Mouse (Mus musculus): ENCODE data around the gene Alg12. TPM values are rescaled to one million over a fixed set of nuclear protein-coding genes. Genes with fewer than 3 reads are reported as not detected.
A peak's percentile ranks its signal among the peaks of the same experiment; 100 is the strongest.

Alg12 gene
- total RNA-seq (2021) = 10 to 100 TPM; 15.8 to 16.6 TPM
- long read RNA-seq, experiment 1, transcript Alg12-204 (10 exons, 2,130 nt) = major isoform, 7 of 11 reads
- long read RNA-seq, experiment 1, partial matches to known transcripts = 1 of 11 reads
- long read RNA-seq, experiment 1, other reads (novel, unspliced or antisense) = 2 of 11 reads
- long read RNA-seq, experiment 2, transcript Alg12-204 (10 exons, 2,130 nt) = major isoform, 12 of 21 reads
- long read RNA-seq, experiment 2, partial matches to known transcripts = 4 of 21 reads
- long read RNA-seq, experiment 2, other reads (novel, unspliced or antisense) = 5 of 21 reads

DNA sequence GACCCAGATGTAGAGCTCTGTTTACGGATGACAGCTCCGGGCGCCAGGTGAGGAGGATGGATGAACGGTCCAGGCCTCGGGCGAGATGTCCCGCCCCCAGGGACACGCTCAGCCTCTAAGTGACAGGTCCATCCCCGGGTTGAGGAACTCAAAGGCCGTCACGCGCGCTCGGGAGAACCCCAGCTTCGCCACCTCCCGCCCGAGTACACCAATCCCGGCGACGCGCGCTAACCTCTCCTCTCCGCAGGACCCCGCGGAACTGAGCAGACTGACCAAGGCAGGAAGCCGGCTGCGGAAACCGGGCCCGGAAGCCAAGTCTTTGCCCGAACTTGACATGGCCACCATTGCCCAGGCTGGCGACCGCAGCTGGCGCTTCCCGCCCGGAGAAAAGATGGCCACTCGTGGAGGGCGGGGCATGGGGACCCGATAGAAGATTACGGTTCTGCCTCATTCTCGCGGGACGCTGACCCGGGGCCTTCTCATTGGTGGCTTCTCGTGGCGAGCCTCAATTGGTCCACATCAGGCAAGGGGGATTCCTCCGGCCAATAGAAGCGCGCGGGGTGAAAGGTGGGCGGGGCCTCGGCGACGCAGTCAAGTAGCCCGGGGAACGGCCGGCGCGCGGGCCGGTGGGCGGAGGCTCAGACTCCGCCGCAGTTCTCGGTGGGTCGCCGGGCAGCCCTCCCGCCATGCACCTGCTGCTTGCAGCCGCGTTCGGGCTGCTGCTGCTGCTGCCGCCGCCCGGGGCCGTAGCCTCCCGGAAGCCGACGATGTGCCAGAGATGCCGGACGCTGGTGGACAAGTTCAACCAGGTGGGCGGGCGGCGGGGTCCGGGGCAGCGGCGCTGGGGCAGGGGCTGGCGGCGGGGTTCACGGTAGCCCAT is at the start of gene Alg12, which contains the start of gene Creld2:
Gene Alg12, minus strand, starts transcription at position 293 of the 880 bp plus-strand sequence.
Gene Creld2, plus strand, starts transcription at position 621 of the 880 bp plus-strand sequence.
- DNase-seq (ENCODE audit: low spot score in 2 of 2) = peak; percentile 94 to 99

- DNase-seq (ENCODE audit: low spot score in 2 of 2) = no peak
These were observed 49.1 kb upstream of the Alg12 start for GRCm38 (mm10) chr15:88868024-88868742.

GRCm38 (mm10) chr15:88867368-88868023 is 48.4 kb upstream of the Alg12 start:
- DNase-seq (ENCODE audit: low spot score in 2 of 2) = no peak

DNA sequence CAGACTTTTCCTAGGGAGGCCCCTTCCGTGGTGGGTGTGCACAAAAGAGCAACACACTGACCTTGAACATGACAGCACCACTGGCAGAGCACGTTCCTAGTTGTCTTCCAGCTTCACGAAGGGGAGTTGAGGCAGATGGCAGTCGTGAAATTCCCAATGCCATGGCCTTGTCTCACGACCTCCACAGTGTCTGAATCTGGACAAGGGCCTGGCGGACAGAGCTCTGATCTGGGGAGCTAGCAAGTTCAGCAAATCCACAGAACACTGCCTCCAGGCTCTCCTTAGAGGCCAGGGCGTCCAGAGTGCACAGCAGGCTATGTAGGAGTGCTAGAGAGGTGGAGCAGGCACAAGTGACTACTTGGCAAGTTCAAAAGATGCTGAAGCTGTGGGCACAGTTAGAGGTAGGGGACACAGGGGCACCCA is 47.8 kb upstream of the Alg12 start:
- no peak for DNase-seq (ENCODE audit: low spot score in 2 of 2)

DNA sequence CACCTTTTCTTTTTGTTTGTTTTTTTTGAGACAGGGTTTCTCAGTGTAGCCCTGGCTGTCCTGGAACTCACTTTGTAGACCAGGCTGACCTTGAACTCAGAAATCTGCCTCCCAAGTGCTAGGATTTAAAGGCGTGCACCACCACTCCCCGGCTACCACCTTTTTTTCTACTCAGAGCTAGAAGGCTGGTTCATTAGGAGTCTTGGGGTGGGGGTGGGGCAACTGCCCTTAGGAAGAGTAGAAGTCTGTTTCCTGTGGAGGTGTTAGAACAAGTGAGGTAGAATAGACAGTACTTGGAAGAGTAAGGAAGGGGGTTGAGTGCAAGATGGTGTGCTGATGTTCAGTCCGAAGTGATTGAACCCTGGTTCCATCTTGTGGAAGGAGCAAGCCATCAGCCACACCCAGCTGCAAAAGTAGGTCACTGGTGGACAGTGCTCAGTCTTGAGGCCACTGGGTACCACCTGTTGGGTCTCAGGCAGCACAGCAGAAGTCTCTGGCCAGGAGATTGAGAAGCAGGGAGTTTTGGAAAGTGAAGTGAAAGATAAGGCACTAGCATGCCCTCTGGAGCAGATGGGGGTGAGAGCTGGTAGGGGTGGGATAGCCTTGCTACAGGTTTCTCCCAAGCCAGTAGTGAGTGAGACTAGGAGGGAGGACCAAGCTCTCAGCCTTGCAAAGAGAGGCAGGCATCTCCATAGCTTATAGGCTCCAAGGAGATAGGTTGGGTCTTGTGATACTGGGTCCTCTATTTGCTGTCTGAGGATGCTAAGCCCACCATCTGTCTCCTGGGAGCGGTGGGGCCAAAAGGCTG is 47.0 kb upstream of the Alg12 start:
- DNase-seq (ENCODE audit: low spot score in 2 of 2) = no peak

GRCm38 (mm10) chr15:88865061-88865460 is 45.9 kb upstream of the Alg12 start:
- no peak for DNase-seq (ENCODE audit: low spot score in 2 of 2)

- no peak for DNase-seq (ENCODE audit: low spot score in 2 of 2)
These were observed 45.3 kb upstream of the Alg12 start for GRCm38 (mm10) chr15:88864270-88865030.

DNA sequence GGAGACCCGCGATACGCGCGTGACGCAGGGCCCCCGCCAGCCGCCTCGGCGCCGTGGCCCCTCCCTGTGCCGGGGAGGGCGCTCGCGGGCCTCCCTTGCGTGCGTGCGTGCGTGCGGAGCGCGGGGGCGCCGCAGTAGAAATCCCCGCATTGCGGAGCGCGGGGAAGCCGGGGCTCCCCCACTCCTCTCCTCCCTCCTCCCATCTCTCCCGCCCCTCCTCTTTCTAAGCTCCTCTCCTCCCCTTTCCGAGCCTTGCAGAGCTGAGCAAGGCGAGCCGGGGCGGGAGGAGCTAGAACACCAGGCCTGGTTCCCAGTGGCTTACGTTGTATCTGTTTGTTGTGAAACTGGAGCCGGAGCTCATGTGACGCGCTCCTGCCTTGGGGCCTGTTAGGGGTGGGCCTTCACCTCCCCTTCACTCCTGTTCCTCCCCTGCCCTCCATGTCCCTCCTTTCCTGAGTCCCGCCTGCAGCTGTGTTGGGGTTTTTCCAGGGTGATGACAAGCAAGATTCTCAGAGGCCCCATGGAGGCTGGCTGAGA is 44.6 kb upstream of the Alg12 start:
- DNase-seq (ENCODE audit: low spot score in 2 of 2) = peak; percentile 62 to 82

GRCm38 (mm10) chr15:88862881-88863694 is 44.0 kb upstream of the Alg12 start:
- peak in 1 of 2 experiments; percentile 30 for DNase-seq (ENCODE audit: low spot score in 2 of 2)

DNA sequence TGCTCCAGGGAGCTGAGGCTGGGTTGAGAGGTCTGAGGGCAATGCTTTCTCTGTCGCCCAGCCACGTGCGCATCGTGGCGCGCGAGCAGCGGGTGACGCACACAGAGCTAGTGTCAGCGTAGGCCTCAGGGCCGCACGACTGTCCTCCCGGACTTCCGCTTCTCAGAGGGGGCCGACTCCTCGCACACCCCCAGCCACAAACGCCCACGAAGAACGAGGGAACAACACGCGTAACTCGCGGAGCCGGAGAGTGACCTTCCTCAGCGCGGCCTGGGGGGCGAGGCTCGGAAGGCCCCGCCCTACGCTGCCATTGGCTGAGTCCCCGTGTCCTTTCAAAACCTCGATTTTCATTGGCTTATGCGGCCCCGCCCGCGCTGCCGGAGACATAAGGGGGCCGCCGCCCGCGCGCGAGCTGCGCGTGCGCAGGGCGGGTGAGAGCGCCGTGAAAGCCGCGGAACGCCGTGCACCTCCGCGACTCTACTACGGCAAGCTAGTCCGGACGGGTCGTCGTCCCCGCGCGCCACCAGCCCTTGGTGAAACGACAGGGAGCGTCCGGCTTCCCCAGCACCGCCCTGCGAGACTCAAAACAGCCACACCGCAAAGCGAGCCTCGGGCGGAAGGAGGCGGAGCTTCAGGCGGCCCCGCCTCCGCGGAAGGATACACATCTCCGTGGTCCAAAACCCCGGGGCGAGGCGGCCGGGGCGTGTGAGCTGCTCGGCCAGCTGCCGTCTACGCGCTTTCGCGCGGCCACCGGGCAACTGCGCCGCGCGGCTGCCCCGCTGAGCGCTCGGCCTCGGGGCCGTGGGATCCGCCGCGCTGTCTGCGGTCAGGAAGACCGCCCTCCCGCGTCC is 42.9 kb upstream of the Alg12 start, which contains the start of gene Pim3:
Gene Pim3, plus strand, starts transcription at position 415 of the 851 bp plus-strand sequence.
- DNase-seq (ENCODE audit: low spot score in 2 of 2) = peak; percentile 92 to 96

DNA sequence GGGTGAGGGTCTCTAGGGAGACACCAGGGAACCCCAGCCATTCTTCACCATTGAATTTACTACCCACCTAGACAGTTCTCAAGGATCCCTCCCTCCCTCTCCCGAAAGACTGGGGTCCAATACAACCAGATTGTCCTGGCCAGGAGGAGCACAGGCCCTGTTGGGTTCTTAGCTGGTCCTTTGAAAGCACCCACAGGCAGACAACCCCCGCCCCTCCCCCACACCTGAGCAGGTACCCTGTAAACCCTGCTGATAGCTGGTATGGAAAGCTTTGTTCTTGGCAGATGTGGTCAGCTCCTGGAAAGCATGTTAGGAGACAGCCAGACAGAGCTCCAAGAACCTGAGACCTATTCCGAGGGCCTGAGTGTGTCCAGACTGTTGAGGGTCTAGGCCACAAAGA is 41.7 kb upstream of the Alg12 start:
- no peak for DNase-seq (ENCODE audit: low spot score in 2 of 2)

GRCm38 (mm10) chr15:88859206-88859970 is 40.3 kb upstream of the Alg12 start:
- no peak for DNase-seq (ENCODE audit: low spot score in 2 of 2)

DNA sequence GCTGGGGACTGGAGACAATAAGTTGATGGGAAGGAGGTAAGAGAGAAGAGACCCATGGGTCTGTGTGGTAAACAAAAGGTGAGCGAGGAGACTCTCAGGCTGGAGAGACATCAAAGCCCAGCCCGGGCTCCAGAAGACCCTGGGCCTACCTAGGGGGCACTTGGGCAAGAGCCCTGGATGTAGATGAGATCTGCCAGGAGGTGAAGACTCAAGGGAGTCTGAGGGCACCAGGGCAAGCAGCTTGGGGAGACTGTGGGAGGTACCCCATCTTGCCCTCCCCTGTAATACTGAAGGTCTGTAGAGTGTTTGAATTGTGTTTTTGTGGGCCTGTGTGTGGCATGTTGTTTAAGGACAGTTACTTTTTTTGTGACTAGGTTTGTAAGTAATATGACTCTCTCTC is 39.6 kb upstream of the Alg12 start:
- DNase-seq (ENCODE audit: low spot score in 2 of 2) = no peak

DNA sequence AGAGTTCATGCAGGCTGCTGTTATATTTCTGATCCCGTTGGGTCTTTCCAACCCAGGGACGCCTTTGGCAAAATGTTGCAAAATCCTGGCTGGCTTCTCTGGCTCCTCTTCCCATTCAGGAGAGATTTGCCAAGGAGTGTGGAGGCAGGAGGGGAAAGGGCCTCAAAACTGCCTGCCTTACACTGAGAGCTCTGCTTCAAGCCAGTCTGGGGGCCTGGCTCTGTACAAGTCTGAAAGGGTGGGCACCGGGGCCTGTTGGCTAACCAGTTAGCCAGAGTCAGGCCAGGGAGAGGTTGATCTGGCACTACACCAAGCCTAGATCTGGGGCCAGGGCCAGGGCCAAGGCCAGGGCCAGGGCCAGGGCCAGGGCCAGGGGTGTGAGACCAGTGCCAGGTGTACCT is 39.0 kb upstream of the Alg12 start:
- no peak for DNase-seq (ENCODE audit: low spot score in 2 of 2)

GRCm38 (mm10) chr15:88857361-88857760 is 38.2 kb upstream of the Alg12 start:
- no peak for DNase-seq (ENCODE audit: low spot score in 2 of 2)

- no peak for DNase-seq (ENCODE audit: low spot score in 2 of 2)
These were observed 37.5 kb upstream of the Alg12 start for GRCm38 (mm10) chr15:88856613-88857012.

Measured in adrenal gland, postnatal 4 days (tissue).